Mouse (Mus musculus) stomach, embryonic 15.5 days (tissue): ENCODE measurements at regions not wholly inside any gene's neighbourhood (a gene's known extent, or its start where the extent isn't known, plus 50 kb on each side); places are given as distances from the start of the nearest gene placed in this dataset.

Experiments
- ATAC-seq: fragments of 200-750 bp; cut with Nextera tagmentation; 2 replicates; pipeline ENCODE4 v1.8.0; 2017; ENCODE audit warnings: low read depth, moderate number of reproducible peaks, moderate TSS enrichment; ENCODE audit not compliant: insufficient read depth, low FRiP score
- H3K27ac ChIP-seq: fragments of 300-500 bp; sonication (generic); 2 replicates; pipeline ENCODE4 v1.5.1; 2015; ENCODE audit warnings: mild to moderate bottlenecking, inconsistent platforms
- H3K27me3 ChIP-seq: fragments of 300-500 bp; sonication (generic); replicated peaks from 2 replicates; pipeline ENCODE4 v1.6.1; 2015; ENCODE audit warnings: inconsistent platforms
- H3K36me3 ChIP-seq: fragments of 300-500 bp; sonication (generic); 2 replicates; pipeline ENCODE4 v1.6.1; 2015; ENCODE audit warnings: inconsistent platforms
- H3K4me1 ChIP-seq: fragments of 300-500 bp; sonication (generic); 2 replicates; pipeline ENCODE4 v1.6.1; 2015; ENCODE audit warnings: inconsistent platforms
- H3K4me2 ChIP-seq: fragments of 300-500 bp; sonication (generic); 2 replicates; pipeline ENCODE4 v1.6.1; 2015; ENCODE audit warnings: mild to moderate bottlenecking, inconsistent platforms
- H3K4me3 ChIP-seq: fragments of 300-500 bp; sonication (generic); replicated peaks from 2 replicates; pipeline ENCODE4 v1.5.1; 2015; ENCODE audit warnings: inconsistent platforms
- H3K9ac ChIP-seq: fragments of 300-500 bp; sonication (generic); 2 replicates; pipeline ENCODE4 v1.6.1; 2015; ENCODE audit warnings: inconsistent platforms
- H3K9me3 ChIP-seq: fragments of 300-500 bp; sonication (generic); 2 replicates; pipeline ENCODE4 v1.6.1; 2016; ENCODE audit warnings: inconsistent platforms
- WGBS: fragments of 180-500 bp; shearing (Covaris S2); methylation state at CpG from one replicate; pipeline ENCODE4 v1.1.7; 2015; 5-methylcytosine and 5-hydroxymethylcytosine counted together

- Histone ChIP-seq H3K4me2 (no peak overlapping the region), H3K36me3 (no peaks in the 10 kb centered on the region), H3K27me3 (no peaks in the 10 kb centered on the region), H3K27ac (no peak overlapping the region), H3K9ac (no peak overlapping the region), H3K9me3 (no peaks in the 10 kb centered on the region), H3K4me1 (no peaks in the 10 kb centered on the region), H3K4me3 (no peak overlapping the region)
- no peak for ATAC-seq
- 84% methylated on average over 4 of the region's 4 CpGs for WGBS
Measured at GRCm38 (mm10) chr16:5760821-5761220, 124.3 kb upstream of the Rbfox1 start.

GRCm38 (mm10) chr16:5759021-5759420, 126.1 kb upstream of the Rbfox1 start:
- no peaks in the 10 kb centered on the region for H3K9me3 ChIP-seq
- ATAC-seq, result no peak
- no peak overlapping the region for H3K4me3 ChIP-seq
- H3K27ac ChIP-seq, result no peak overlapping the region
- no peak overlapping the region for H3K9ac ChIP-seq
- H3K36me3 ChIP-seq, result no peaks in the 10 kb centered on the region
- 86% methylated on average over 2 of the region's 2 CpGs for WGBS
- no peaks in the 10 kb centered on the region for H3K4me1 ChIP-seq
- H3K27me3 ChIP-seq, result no peaks in the 10 kb centered on the region
- H3K4me2 ChIP-seq, result no peak overlapping the region

- Histone ChIP-seq H3K27ac (no peak overlapping the region), H3K4me1 (no peaks in the 10 kb centered on the region), H3K27me3 (no peaks in the 10 kb centered on the region), H3K4me3 (no peak overlapping the region), H3K9ac (no peak overlapping the region), H3K36me3 (no peaks in the 10 kb centered on the region), H3K4me2 (no peak overlapping the region), H3K9me3 (no peaks in the 10 kb centered on the region)
- 63% methylated on average over 4 of the region's 4 CpGs for WGBS
- ATAC-seq, result no peak
Measured at GRCm38 (mm10) chr16:5742716-5743507, 142.2 kb upstream of the Rbfox1 start.

GRCm38 (mm10) chr16:5740776-5741175, 144.4 kb upstream of the Rbfox1 start:
- no peak overlapping the region for H3K4me2 ChIP-seq
- H3K36me3 ChIP-seq, result no peaks in the 10 kb centered on the region
- no peak overlapping the region for H3K27ac ChIP-seq
- H3K9me3 ChIP-seq, result no peaks in the 10 kb centered on the region
- no peak overlapping the region for H3K9ac ChIP-seq
- H3K4me1 ChIP-seq, result no peaks in the 10 kb centered on the region
- H3K4me3 ChIP-seq, result no peak overlapping the region
- 71% methylated on average over 7 of the region's 7 CpGs for WGBS
- no peaks in the 10 kb centered on the region for H3K27me3 ChIP-seq
- no peak for ATAC-seq

GRCm38 (mm10) chr16:5733608-5734007, 151.5 kb upstream of the Rbfox1 start:
- no peaks in the 10 kb centered on the region for H3K36me3 ChIP-seq
- WGBS, result 60% methylated on average over 4 of the region's 4 CpGs
- no peak overlapping the region for H3K4me2 ChIP-seq
- H3K9ac ChIP-seq, result no peak overlapping the region
- H3K4me3 ChIP-seq, result no peak overlapping the region
- H3K9me3 ChIP-seq, result no peaks in the 10 kb centered on the region
- H3K27me3 ChIP-seq, result no peaks in the 10 kb centered on the region
- no peak for ATAC-seq
- H3K4me1 ChIP-seq, result no peaks in the 10 kb centered on the region
- no peak overlapping the region for H3K27ac ChIP-seq

GRCm38 (mm10) chr16:5722506-5722905, 162.6 kb upstream of the Rbfox1 start:
- Histone ChIP-seq H3K4me2 (no peak overlapping the region), H3K36me3 (no peaks in the 10 kb centered on the region), H3K27ac (no peak overlapping the region), H3K4me1 (no peaks in the 10 kb centered on the region), H3K9me3 (no peaks in the 10 kb centered on the region), H3K9ac (no peak overlapping the region), H3K27me3 (no peaks in the 10 kb centered on the region), H3K4me3 (no peak overlapping the region)
- ATAC-seq, result no peak

GRCm38 (mm10) chr16:5713476-5713875, 171.7 kb upstream of the Rbfox1 start:
- Histone ChIP-seq H3K36me3 (no peaks in the 10 kb centered on the region), H3K4me3 (no peak overlapping the region), H3K27me3 (no peaks in the 10 kb centered on the region), H3K4me2 (no peak overlapping the region), H3K9me3 (no peaks in the 10 kb centered on the region), H3K27ac (no peak overlapping the region), H3K4me1 (no peaks in the 10 kb centered on the region), H3K9ac (no peak overlapping the region)
- no peak for ATAC-seq
- WGBS, result 62% methylated on average over 4 of the region's 4 CpGs

- Histone ChIP-seq H3K4me1 (no peaks in the 10 kb centered on the region), H3K4me2 (no peak overlapping the region), H3K27ac (no peak overlapping the region), H3K27me3 (no peaks in the 10 kb centered on the region), H3K36me3 (no peaks in the 10 kb centered on the region), H3K9ac (no peak overlapping the region), H3K9me3 (no peaks in the 10 kb centered on the region), H3K4me3 (no peak overlapping the region)
- WGBS, result 76% methylated on average over 5 of the region's 5 CpGs
- ATAC-seq, result no peak
Measured at GRCm38 (mm10) chr16:5709831-5710230, 175.3 kb upstream of the Rbfox1 start.

- Histone ChIP-seq H3K4me1 (no peaks in the 10 kb centered on the region), H3K4me3 (no peak overlapping the region), H3K36me3 (no peaks in the 10 kb centered on the region), H3K9me3 (no peaks in the 10 kb centered on the region), H3K4me2 (no peak overlapping the region), H3K9ac (no peak overlapping the region), H3K27me3 (no peaks in the 10 kb centered on the region), H3K27ac (no peak overlapping the region)
- no peak for ATAC-seq
- 47% methylated on average over 9 of the region's 9 CpGs for WGBS
Measured at GRCm38 (mm10) chr16:5700731-5701255, 184.4 kb upstream of the Rbfox1 start.

- Histone ChIP-seq H3K4me3 (no peak overlapping the region), H3K27ac (no peak overlapping the region), H3K4me2 (no peak overlapping the region), H3K4me1 (no peaks in the 10 kb centered on the region), H3K9ac (no peak overlapping the region), H3K27me3 (no peaks in the 10 kb centered on the region), H3K9me3 (no peaks in the 10 kb centered on the region), H3K36me3 (no peaks in the 10 kb centered on the region)
- ATAC-seq, result no peak
- WGBS, result 87% methylated on average over 3 of the region's 3 CpGs
Measured at GRCm38 (mm10) chr16:5688322-5688721, 196.8 kb upstream of the Rbfox1 start.

GRCm38 (mm10) chr16:5673372-5673960, 211.7 kb upstream of the Rbfox1 start:
- Histone ChIP-seq H3K36me3 (no peaks in the 10 kb centered on the region), H3K9me3 (no peaks in the 10 kb centered on the region), H3K27ac (no peak overlapping the region), H3K4me1 (no peaks in the 10 kb centered on the region), H3K4me2 (no peak overlapping the region), H3K9ac (no peak overlapping the region), H3K4me3 (no peak overlapping the region), H3K27me3 (no peaks in the 10 kb centered on the region)
- WGBS, result 67% methylated on average over 6 of the region's 6 CpGs
- no peak for ATAC-seq

GRCm38 (mm10) chr16:5672871-5673270, 212.3 kb upstream of the Rbfox1 start:
- WGBS, result 53% methylated on average over 4 of the region's 4 CpGs
- Histone ChIP-seq H3K9ac (no peak overlapping the region), H3K36me3 (no peaks in the 10 kb centered on the region), H3K27me3 (no peaks in the 10 kb centered on the region), H3K9me3 (no peaks in the 10 kb centered on the region), H3K4me3 (no peak overlapping the region), H3K4me1 (no peaks in the 10 kb centered on the region), H3K27ac (no peak overlapping the region), H3K4me2 (no peak overlapping the region)
- no peak for ATAC-seq
